Mouse (Mus musculus) E14TG2a.4 (cell line): Measurements from ENCODE around the gene En1.

Experiments
- CTCF ChIP-seq: conservative IDR thresholded peaks from 2 replicates; pipeline ENCODE4 v1.5.1; 2014; ENCODE audit warnings: low read length
- NANOG ChIP-seq: IDR thresholded peaks from 2 replicates; pipeline ENCODE4 v1.6.1; 2014; ENCODE audit warnings: borderline replicate concordance, low read length, mixed read lengths

DNA sequence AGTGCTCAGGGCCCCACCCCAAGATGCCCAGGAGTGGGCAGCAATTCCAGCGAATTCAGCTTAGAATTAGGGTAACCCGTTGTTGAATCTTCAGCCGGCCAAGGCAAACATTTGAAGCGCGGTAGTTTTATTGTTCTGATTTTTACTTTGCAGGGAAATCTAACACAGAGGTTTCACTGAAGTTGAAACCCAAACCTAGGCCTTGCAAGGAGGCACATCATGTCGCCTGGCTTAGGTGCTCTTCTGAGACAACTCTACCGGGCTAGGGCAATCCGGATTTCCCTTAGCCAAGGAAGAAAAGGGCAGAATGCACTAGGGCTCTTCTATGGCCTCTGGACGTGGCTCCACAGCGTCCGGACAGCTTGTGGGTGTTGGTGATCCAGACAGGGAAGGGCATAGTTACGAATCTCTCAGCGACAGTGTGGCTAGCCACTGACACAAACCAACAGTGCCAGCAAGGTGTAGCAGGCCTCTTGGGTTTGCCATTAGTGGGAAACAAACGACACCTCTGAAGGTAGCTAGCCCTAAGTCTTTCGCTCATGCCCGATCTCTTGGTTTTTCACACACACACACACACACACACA is 873 bp upstream of the En1 start:
- no peak for TF ChIP-seq CTCF
- no peak for TF ChIP-seq NANOG
